Mouse (Mus musculus) A20 (cell line): ENCODE data around the gene Olfr523.
"Not testable (repeated sequence)": the region's sequence is repeated elsewhere in the genome, so short reads cannot be mapped to it uniquely, and the experiment has no call there.

Experiments used
- DNase-seq: peaks from one replicate; pipeline ENCODE4 v3.0.0-alpha.2; 2011; ENCODE audit warnings: low read depth, low spot score

The Olfr523 gene

DNA sequence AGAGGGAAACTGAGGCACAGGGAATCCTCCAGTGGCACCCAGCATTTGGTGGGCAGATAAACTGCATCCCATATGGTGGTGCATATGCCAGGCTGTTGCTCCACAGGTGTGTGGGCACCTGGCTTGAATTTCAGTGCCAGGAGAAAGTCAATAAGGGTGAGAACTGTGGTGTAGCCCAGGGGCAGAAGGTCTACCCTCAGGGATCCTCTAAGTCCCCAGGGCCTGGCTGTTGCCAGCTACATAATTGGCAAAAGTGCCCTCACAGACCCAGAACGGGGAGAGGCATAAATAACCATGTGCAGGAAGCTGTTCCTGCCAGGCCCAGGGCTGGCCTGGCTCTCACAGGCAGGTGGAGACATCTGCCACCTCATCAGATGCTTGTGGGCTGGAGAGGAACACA is at the start of gene Olfr523:
Gene Olfr523, plus strand, starts transcription at position 282 of the 400 bp plus-strand sequence.
- DNase-seq = no peak

GRCm38 (mm10) chr7:140124382-140124781 is 48.6 kb upstream of the Olfr523 start:
- DNase-seq = no peak

GRCm38 (mm10) chr7:140125278-140126021 is 47.6 kb upstream of the Olfr523 start:
- DNase-seq = peak; percentile 93

GRCm38 (mm10) chr7:140126022-140126350 is 47.0 kb upstream of the Olfr523 start:
- no peak for DNase-seq

DNA sequence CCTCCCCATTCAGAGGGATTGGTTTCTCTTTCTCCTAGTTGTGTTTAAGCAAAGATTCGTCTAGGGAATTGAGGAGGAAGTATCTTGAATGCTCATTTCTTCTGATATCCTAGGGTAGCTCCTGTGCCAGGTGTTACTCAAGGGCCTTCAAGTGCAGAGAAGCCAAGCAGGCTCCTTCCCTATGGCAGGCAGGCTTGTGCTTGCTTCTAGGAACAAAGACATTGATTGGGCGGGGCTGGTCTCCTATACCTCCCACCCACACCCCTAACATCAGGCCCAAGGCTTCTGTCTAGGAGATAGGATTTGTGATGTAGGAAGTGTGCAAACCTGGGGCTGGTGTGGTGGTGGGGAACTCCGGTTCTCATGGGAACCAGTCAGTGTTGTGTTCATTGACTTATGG is 46.1 kb upstream of the Olfr523 start:
- DNase-seq = no peak

GRCm38 (mm10) chr7:140127911-140128310 is 45.1 kb upstream of the Olfr523 start:
- DNase-seq = no peak

DNA sequence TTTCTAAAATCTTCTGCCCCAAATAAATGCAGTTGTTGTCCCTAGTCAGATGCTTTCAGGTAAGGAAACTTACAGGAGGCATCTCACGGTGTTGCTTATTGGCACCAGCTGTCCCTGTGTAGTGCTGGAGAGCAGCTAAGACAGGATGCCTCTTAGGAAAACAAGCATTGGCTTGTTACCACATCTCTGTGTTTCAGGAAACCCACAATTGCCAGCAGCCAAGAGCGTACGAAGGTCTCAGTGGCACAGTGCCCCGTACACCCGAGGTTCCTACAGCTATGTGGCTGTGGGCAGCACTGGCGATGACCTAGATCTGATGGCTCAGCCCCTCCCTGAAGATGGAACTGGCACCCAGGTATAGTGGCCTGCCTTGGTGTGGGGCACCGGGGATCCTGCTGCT is 40.8 kb upstream of the Olfr523 start:
- DNase-seq = not testable (repeated sequence)

DNA sequence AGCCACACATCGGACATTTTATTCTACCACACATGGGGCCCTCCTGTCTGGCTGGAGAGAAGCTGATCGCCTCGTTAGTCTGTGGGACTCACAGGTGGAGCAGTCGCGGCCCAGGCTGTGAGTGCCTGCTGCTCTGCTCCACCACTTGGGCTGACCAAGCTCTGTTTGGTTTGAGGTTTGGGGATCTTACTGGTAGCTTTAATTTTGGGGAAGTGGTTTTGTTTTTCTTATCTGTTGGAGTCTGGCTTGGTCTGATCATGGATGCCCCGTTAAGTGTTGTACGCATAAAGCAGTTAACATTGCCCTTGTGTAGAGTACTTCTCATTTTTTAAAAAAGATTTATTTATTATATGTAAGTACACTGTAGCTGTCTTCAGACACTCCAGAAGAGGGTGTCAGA is 39.0 kb upstream of the Olfr523 start:
- DNase-seq = not testable (repeated sequence)

DNA sequence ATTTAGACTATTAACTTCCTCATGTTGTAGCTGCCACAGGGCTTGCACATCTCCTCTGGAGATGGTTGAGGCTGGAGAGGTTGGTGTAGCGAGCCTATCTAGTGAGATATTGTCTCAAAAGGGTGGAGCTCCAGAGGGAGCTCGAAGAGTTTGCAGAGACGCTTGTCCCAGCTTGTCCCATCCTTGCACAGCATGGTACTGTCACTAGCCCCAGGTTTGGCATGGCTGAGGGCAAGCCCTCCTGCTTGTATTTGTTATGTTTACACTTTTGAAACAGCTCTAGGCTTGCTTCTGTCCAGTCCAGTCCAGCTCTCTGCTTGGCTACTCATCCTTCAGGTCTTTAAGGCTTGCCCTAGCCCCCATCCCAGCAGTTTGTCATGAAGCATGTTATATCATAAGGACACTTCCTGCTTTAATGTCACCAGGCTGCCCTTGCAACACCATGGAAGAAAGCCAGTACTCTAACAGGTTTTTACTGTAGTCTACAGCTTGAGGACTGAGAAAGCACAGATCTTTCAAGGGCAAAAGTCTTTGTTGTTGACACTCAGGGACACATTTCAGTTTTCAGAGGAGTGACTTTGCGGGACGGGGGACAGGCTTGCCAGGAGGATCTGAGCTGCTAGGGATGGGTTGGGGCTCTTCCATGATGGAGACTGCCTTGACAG is 37.8 kb upstream of the Olfr523 start:
- no peak for DNase-seq

GRCm38 (mm10) chr7:140137135-140138020 is 35.6 kb upstream of the Olfr523 start, which contains the start of gene Mtg1:
Mtg1 (plus strand) TSS chr7:140137564.
- DNase-seq = peak; percentile 98

GRCm38 (mm10) chr7:140138021-140138310 is 35.1 kb upstream of the Olfr523 start:
- DNase-seq = no peak

- peak; percentile 76 for DNase-seq
Observed at GRCm38 (mm10) chr7:140141350-140141749, 31.7 kb upstream of the Olfr523 start.

DNA sequence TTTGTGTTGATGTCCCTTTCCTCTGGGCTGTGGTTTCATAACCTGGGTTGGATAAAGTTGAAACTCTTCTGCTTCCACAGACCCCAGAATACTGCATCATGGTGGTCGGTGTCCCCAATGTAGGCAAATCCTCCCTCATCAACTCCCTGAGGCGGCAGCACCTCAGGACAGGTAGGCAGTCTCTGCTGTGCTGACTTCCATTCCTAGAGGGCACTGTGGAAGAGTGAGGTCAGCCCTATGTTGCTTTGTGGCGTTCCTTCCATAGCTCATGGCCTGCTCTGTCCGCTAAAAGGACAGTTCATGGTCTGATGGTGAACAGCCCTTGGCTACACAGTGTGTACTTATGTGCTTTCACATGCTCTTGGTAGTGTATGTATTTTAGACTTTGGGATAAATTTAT is 28.5 kb upstream of the Olfr523 start:
- no peak for DNase-seq

DNA sequence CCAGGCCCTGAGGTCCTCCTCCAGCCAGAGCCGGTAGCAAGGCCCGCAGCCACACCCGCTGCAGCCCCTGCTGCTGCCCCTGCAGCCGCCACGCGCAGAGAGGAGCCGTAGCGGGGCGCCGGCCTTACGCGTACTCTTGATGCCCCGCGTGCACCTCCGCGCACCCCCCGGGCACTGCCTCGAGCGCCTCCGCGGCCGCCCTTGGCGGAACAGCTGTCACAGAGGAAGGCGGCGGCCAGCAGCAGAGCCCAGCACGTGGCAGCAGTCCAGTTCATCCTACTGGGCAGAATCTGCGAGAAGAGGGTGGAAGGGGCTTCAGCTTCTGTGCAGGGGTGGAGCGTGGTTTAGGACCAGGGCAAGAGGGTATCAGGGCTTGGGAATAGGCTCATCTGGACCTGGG is 19.6 kb upstream of the Olfr523 start:
- no peak for DNase-seq

DNA sequence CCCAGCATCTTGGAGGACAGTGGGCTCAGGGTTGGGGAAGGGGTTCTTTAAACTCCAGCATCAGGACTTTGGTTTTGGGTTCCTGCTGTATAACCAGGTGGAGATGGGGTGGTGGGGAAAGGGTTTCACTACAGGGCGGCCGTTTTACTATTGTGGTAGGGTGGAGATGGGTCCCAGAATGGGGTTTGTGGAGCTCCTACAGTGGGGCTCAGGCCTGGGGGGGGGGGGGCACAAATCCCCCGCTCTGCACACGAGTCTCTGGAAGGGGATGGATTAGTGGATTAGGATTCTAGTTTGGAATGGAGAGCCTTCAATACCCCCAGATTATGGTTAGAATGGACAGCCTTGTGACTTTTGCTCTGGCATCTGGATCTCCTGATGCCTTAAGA is 19.2 kb upstream of the Olfr523 start:
- DNase-seq = no peak

- DNase-seq = no peak
Observed at GRCm38 (mm10) chr7:140154218-140154927, 18.6 kb upstream of the Olfr523 start, which contains the start of gene Sprn. Sprn (minus strand) TSS chr7:140154877.

DNA sequence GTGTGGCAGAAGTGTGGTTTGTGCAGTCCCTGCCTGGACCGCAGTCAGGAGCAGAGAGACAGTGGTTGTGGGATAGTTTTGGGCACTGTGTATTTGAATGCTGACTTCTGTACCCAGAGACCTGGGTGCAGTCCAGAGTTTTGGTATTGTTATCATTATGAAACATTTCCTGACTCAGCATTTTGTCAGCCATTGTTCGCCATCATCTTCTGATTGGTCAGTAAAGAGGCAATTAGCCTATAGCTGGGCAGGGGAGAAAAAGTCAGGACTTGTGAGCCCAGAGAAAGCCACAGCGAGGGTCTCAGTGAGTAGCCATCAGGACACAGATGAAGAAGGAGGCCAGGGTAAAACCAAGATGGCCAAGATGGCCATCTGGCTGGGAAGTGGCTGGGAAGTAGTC is 12.7 kb upstream of the Olfr523 start:
- no peak for DNase-seq

GRCm38 (mm10) chr7:140164664-140165063 is 8.4 kb upstream of the Olfr523 start, which contains the start of gene Olfr522:
Olfr522 (minus strand) TSS chr7:140164764.
- DNase-seq = no peak

DNA sequence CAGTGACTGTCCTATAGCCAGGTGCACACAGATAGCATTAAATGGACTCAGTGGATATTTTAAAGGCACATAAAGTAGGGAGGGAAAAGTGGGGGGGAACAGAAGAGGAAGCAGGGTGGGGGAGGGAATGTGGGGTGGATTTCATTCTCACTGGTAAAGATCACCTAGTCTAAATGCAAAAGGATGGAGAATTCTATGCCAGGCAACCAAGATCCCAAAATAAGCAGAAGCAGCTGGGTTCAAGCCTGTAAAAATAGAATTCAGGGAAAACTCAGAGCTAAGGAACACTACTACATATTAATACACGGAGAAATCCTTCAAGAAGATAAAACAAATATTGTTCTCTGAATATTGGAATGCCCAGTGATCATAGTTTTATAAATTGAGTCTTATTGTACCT is 5.1 kb upstream of the Olfr523 start:
- DNase-seq = no peak

DNA sequence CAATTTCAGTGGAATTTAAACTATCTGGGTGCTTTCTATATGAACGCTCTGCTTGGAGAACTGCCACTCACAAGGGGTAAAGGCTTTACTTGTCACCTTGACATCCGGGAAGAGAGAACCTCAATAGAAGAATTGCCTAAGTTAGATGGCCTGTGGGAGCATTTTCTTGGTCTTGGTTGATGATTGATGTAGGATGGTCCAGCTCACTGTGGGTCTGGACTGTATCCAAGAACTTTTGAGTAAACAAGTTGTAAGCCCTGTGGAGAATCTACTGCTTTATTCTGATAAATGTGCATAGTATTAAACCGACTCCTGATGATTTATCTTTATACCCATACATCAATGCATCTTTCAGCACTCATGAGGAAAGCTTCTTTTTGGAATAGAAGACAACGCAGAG is 3.6 kb upstream of the Olfr523 start:
- DNase-seq = no peak

DNA sequence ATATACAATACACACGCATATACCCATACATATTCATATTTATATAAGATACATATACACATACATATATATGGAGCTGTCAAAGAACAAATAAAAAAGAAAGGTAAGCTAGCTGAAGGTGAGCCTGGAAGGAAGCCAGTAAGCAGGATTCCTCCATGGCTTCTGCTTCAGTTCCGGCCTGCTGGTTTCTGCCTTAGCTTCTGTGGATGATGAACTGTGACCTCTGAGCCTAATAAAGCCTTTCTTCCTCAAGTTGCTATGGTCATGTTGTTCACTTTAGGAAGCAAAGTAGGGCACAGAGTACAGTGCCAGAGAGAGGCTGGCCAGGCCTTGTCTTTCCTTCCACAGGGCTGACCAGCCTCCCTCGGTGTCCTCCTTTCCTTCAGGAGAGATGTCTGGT is 2.2 kb upstream of the Olfr523 start:
- DNase-seq = no peak

DNA sequence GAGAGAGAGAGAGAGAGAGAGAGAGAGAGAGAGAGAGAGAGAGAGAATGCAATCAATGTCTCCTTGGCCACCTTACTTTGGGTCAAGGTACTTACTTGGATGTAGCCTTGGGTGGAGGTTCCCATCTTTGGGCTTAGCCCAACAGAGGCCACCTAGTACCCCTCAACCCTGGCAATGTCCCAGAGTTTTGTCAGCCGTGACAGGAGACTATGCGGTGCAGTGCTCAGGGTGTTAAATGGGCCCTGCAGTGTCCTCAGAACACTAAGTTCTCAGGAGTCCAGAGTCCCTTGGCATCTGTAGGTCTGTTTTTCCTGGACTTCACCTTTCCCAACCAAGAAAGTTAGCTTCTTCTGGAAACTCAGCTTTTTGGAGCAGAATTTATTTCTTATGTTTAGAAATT is 6.2 kb downstream of the Olfr523 start:
- no peak for DNase-seq
